In genomic region chr11:69706775-69707479, GRCm38 (mm10) we compare ENCODE assay signal across 8 mouse cellular contexts. TPM values are rescaled to one million over a fixed set of nuclear protein-coding genes. Genes with fewer than 3 reads are reported as not detected.
DNase-seq lines count a peak whose midpoint lies in the region; ATAC-seq and TF ChIP-seq lines count a peak whose summit lies in the region.

No protein-coding gene starts in this region.

- peak overlapping the region; percentile 43; the same call in 1 of the 2 replicates for H3K27ac ChIP-seq in layer of hippocampus, adult 2 months

- intact Hi-C loops in heart, postnatal 25 days (cut with DNase I) = no loop called here

- no peak overlapping the region for H3K4me3 ChIP-seq in layer of hippocampus, adult 2 months

- no peak for ATAC-seq in inflammation-experienced regulatory T-cells, adult 6 months

- DNase-seq in layer of hippocampus, adult 2 months (ENCODE audit: low spot score in 2 of 2) = peak in 1 of 2 experiments; percentile 45
- DNase-seq in layer of hippocampus, postnatal 36 days = no peak
- peak; percentile 90 for DNase-seq in NIH3T3 (ENCODE audit: low read depth)
- peak; percentile 96 to 97 for DNase-seq in cerebellum, adult 18-20 months
- peak; percentile 59 for DNase-seq in heart, postnatal 25 days (ENCODE audit: low spot score)
- peak; percentile 76 for DNase-seq in testis, postnatal 10 days (ENCODE audit: low spot score)
- DNase-seq in frontal cortex, postnatal 14 days (ENCODE audit: low spot score in 2 of 2) = no peak

- TF ChIP-seq CTCF in layer of hippocampus, adult 2 months (conservative IDR thresholded peaks at IDR 0.05) = no peak

RNA-seq across cellular contexts. Expression of gene Tnfsfm13, which starts 11.0 kb away (rescaled TPM):
- 1 to 10 TPM; 1.6 to 2.2 TPM for total RNA-seq in layer of hippocampus, adult 2 months (2021)
- 1 to 10 TPM in 1 of 2 experiments, under 1 TPM in 1; 0.90 to 1.2 TPM for total RNA-seq in layer of hippocampus, postnatal 36 days (2021)
- 1 to 10 TPM; 3.2 to 4.5 TPM for total RNA-seq in heart, postnatal 25 days (2021)
- polyA plus RNA-seq in inflammation-experienced regulatory T-cells, adult 6 months (2017; shearing (Covaris generic)) = not detected

RNA-seq across cellular contexts. Expression of gene Tnfsf12, which starts 11.3 kb away (rescaled TPM):
- total RNA-seq in layer of hippocampus, adult 2 months (2021) = 1 to 10 TPM; 8.9 to 9.6 TPM
- total RNA-seq in layer of hippocampus, postnatal 36 days (2021) = 1 to 10 TPM; 8.2 to 8.8 TPM
- 10 to 100 TPM; 14.5 to 16.4 TPM for total RNA-seq in heart, postnatal 25 days (2021)
- not detected for polyA plus RNA-seq in inflammation-experienced regulatory T-cells, adult 6 months (2017; shearing (Covaris generic))

RNA-seq across cellular contexts. Expression of gene Tnfsf13, which starts 21.3 kb away (rescaled TPM):
- 1 to 10 TPM; 2.1 to 2.5 TPM for total RNA-seq in layer of hippocampus, adult 2 months (2021)
- total RNA-seq in layer of hippocampus, postnatal 36 days (2021) = 1 to 10 TPM; 2.1 to 3.1 TPM
- 1 to 10 TPM; 1.6 to 2.1 TPM for total RNA-seq in heart, postnatal 25 days (2021)
- polyA plus RNA-seq in inflammation-experienced regulatory T-cells, adult 6 months (2017; shearing (Covaris generic)) = not detected

RNA-seq across cellular contexts. Expression of gene Senp3, which starts 25.0 kb away (rescaled TPM):
- 100 to 1,000 TPM; 108 to 132 TPM for total RNA-seq in layer of hippocampus, adult 2 months (2021)
- 100 to 1,000 TPM; 101 to 122 TPM for total RNA-seq in layer of hippocampus, postnatal 36 days (2021)
- total RNA-seq in heart, postnatal 25 days (2021) = 10 to 100 TPM; 31.7 to 33.5 TPM
- polyA plus RNA-seq in inflammation-experienced regulatory T-cells, adult 6 months (2017; shearing (Covaris generic)) = 10 to 100 TPM; 21.8 to 38.0 (median 32.0) TPM

RNA-seq across cellular contexts. Expression of gene Eif4a1, which starts 34.7 kb away (rescaled TPM):
- total RNA-seq in layer of hippocampus, adult 2 months (2021) = 100 to 1,000 TPM; 342 to 344 TPM
- 100 to 1,000 TPM; 352 to 354 TPM for total RNA-seq in layer of hippocampus, postnatal 36 days (2021)
- 100 to 1,000 TPM; 201 to 206 TPM for total RNA-seq in heart, postnatal 25 days (2021)
- polyA plus RNA-seq in inflammation-experienced regulatory T-cells, adult 6 months (2017; shearing (Covaris generic)) = 100 to 1,000 TPM; 156 to 375 (median 178) TPM

Comparison
In these comparisons a context has a peak if more than half of its experiments do, and no peak if none do; other contexts are left out.
1. DNase-seq: peak in NIH3T3 (single experiment), cerebellum, adult 18-20 months (2 of 2), heart, postnatal 25 days (single experiment) and testis, postnatal 10 days (single experiment); none in layer of hippocampus, postnatal 36 days (0 of 2) and frontal cortex, postnatal 14 days (0 of 2).